Mouse (Mus musculus): Measurements from ENCODE around the gene Aqp2. TPM values are rescaled to one million over a fixed set of nuclear protein-coding genes. Genes with fewer than 3 reads are reported as not detected.

The Aqp2 gene
- polyA plus RNA-seq, 2 experiments = not detected

DNA sequence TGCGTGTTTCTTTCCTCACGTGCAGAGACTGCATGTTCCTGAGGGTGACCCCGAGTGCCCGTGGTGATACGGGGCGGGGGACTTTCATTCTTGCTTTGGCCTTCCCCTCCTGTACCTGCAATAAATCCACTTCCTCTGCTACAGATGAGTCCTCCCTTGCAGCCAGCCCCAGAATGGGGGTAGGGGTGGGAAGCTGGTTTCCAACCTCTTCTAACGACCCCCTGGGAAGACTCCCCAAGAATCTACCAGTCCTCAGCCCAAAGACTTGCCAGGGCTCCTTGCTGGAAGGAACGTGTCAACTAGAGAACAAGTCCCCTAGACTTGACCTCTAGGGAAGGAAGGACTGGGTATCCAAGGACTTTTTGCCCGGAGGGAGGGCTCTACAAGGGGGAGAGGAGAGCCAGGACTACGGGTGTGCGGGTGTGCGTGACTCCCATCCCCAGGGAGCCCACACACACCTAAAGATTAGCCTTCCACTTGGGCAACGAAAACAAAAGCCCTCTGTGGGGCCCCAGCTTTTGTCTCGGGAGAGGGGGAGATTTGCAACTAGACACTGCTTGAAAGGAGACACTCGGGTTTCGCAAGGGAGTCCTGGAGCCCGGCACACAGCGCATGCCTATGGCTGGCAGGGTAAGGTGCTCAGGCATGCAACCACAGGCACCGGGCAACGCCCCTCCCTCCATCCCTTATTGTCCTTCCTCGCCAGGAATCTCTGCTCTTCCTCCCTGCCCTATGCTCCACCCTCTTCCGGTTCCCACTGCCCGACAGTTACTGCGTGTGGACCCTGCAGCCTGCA lies 5.8 kb downstream of the Aqp2 start:
- no peak overlapping the region for H3K9ac ChIP-seq (ENCODE audit: low read depth, low read length, severe bottlenecking)
- peaks cover 85% of the 10 kb centered on the region for H3K27me3 ChIP-seq (ENCODE audit: control insufficient read depth, insufficient read depth, low read length)
- peak; percentile 17 for DNase-seq (ENCODE audit: low spot score)
- peak overlapping the region; percentile 32 for H3K4me3 ChIP-seq (replicated peaks; ENCODE audit: low read length)
- H3K4me1 ChIP-seq (ENCODE audit: control insufficient read depth, insufficient read depth, low read length) = peaks cover 13% of the 10 kb centered on the region; the same call in 1 of the 2 replicates
- no peaks in the 10 kb centered on the region for H3K9me3 ChIP-seq (ENCODE audit: control insufficient read depth, low read length)
- TF ChIP-seq POLR2A (IDR thresholded peaks at IDR 0.05; ENCODE audit: borderline replicate concordance, extremely low read depth, insufficient read depth, insufficient read length) = no peak
- H3K36me3 ChIP-seq (ENCODE audit: control insufficient read depth, insufficient read depth, low read length) = no peaks in the 10 kb centered on the region
- H3K27ac ChIP-seq (replicated peaks; ENCODE audit: low read depth, low read length) = no peak overlapping the region
- no peak for ATAC-seq (ENCODE audit: low FRiP score, low read depth)
- WGBS = 1% methylated on average over 24 of the region's 24 CpGs
- peak overlapping the region; percentile 51 for H3K4me2 ChIP-seq (replicated peaks; ENCODE audit: low read depth, low read length, severe bottlenecking)

DNA sequence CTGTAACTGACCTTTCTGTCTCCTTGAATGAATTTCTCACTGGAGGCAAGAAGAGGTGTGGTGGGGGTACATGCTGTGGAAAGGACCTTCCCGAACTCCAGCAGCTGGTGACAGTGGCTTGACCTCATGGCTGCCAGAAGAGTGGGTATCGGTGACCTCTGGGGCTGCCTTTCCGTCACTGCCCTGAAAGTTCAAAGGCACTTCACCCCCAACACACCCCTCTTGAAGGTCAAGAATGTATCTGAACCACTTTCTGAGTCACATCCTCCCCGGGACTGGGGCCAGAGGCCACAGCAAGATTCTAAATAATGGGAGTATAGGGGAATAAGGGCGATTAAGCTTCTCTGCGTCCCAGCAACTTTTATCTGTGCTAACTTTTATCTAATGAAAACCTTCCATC lies 6.9 kb downstream of the Aqp2 start:
- Histone ChIP-seq H3K4me2 (replicated peaks; ENCODE audit: low read depth, low read length, severe bottlenecking) (no peak overlapping the region), H3K9ac (ENCODE audit: low read depth, low read length, severe bottlenecking) (no peak overlapping the region), H3K4me3 (replicated peaks; ENCODE audit: low read length) (no peak overlapping the region), H3K27ac (replicated peaks; ENCODE audit: low read depth, low read length) (no peak overlapping the region), H3K4me1 (ENCODE audit: control insufficient read depth, insufficient read depth, low read length) (peaks cover 19% of the 10 kb centered on the region; the same call in 1 of the 2 replicates), H3K27me3 (ENCODE audit: control insufficient read depth, insufficient read depth, low read length) (peaks cover 93% of the 10 kb centered on the region), H3K9me3 (ENCODE audit: control insufficient read depth, low read length) (no peaks in the 10 kb centered on the region), H3K36me3 (ENCODE audit: control insufficient read depth, insufficient read depth, low read length) (no peaks in the 10 kb centered on the region)
- ATAC-seq (ENCODE audit: low FRiP score, low read depth) = no peak
- DNase-seq (ENCODE audit: low spot score) = no peak
- TF ChIP-seq POLR2A (IDR thresholded peaks at IDR 0.05; ENCODE audit: borderline replicate concordance, extremely low read depth, insufficient read depth, insufficient read length) = no peak
- 62% methylated on average over 6 of the region's 6 CpGs for WGBS

DNA sequence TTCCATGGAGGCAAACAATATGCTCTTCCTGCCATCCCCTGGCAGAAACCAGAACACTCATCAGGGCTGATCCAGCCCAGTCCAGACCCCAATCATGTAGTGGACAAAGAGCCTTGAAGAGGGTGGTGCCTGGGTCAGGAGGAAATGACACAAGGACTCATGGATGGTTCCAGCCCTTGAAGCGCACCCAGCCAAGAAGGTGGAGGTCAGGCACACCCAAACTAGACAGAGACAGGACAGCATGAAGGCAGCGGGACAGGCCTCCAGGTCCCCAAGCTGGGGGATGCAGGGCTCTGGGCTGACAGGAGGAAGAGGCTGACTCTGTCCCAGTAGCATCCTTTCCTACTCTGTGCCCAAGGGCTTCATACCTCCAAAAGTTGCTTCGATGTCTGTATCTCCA lies 7.7 kb downstream of the Aqp2 start:
- H3K27me3 ChIP-seq (ENCODE audit: control insufficient read depth, insufficient read depth, low read length) = peaks cover 94% of the 10 kb centered on the region
- 92% methylated on average over 3 of the region's 3 CpGs for WGBS
- TF ChIP-seq POLR2A (IDR thresholded peaks at IDR 0.05; ENCODE audit: borderline replicate concordance, extremely low read depth, insufficient read depth, insufficient read length) = no peak
- no peak overlapping the region for H3K9ac ChIP-seq (ENCODE audit: low read depth, low read length, severe bottlenecking)
- H3K4me1 ChIP-seq (ENCODE audit: control insufficient read depth, insufficient read depth, low read length) = peaks cover 19% of the 10 kb centered on the region; the same call in 1 of the 2 replicates
- no peak for ATAC-seq (ENCODE audit: low FRiP score, low read depth)
- H3K4me3 ChIP-seq (replicated peaks; ENCODE audit: low read length) = no peak overlapping the region
- H3K9me3 ChIP-seq (ENCODE audit: control insufficient read depth, low read length) = no peaks in the 10 kb centered on the region
- DNase-seq (ENCODE audit: low spot score) = no peak
- H3K36me3 ChIP-seq (ENCODE audit: control insufficient read depth, insufficient read depth, low read length) = no peaks in the 10 kb centered on the region
- H3K4me2 ChIP-seq (replicated peaks; ENCODE audit: low read depth, low read length, severe bottlenecking) = no peak overlapping the region
- no peak overlapping the region for H3K27ac ChIP-seq (replicated peaks; ENCODE audit: low read depth, low read length)

GRCm38 (mm10) chr15:99589237-99589636 lies 10.4 kb downstream of the Aqp2 start:
- no peak for TF ChIP-seq POLR2A (IDR thresholded peaks at IDR 0.05; ENCODE audit: borderline replicate concordance, extremely low read depth, insufficient read depth, insufficient read length)
- no peaks in the 10 kb centered on the region for H3K36me3 ChIP-seq (ENCODE audit: control insufficient read depth, insufficient read depth, low read length)
- ATAC-seq (ENCODE audit: low FRiP score, low read depth) (no peak), DNase-seq (ENCODE audit: low spot score) (no peak)
- H3K4me3 ChIP-seq (replicated peaks; ENCODE audit: low read length) = no peak overlapping the region
- no peak overlapping the region for H3K27ac ChIP-seq (replicated peaks; ENCODE audit: low read depth, low read length)
- peaks cover 92% of the 10 kb centered on the region for H3K27me3 ChIP-seq (ENCODE audit: control insufficient read depth, insufficient read depth, low read length)
- peaks cover 11% of the 10 kb centered on the region; the same call in 1 of the 2 replicates for H3K4me1 ChIP-seq (ENCODE audit: control insufficient read depth, insufficient read depth, low read length)
- 5% methylated on average over 9 of the region's 9 CpGs for WGBS
- H3K4me2 ChIP-seq (replicated peaks; ENCODE audit: low read depth, low read length, severe bottlenecking) = no peak overlapping the region
- no peak overlapping the region for H3K9ac ChIP-seq (ENCODE audit: low read depth, low read length, severe bottlenecking)
- H3K9me3 ChIP-seq (ENCODE audit: control insufficient read depth, low read length) = no peaks in the 10 kb centered on the region

DNA sequence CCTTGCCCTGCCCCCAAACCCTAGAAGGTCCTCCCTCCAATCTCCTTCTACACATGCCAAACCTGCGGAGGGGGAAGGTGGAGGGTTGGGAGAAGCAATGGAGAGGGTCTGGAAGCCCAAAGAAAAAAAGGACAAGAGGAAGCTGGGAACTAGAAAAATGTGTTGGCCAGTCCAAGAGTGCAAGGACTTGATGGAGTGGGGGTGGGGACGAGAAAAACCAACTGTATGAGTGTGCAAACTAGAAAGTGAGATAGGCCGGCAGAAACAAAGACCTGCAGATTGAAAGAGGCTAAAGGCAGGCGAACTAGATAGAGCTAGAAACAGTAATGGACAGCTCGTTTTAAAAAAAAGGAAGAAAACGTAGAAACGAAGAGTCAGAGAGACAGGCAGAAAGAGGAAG lies 10.8 kb downstream of the Aqp2 start:
- H3K4me2 ChIP-seq (replicated peaks; ENCODE audit: low read depth, low read length, severe bottlenecking) = no peak overlapping the region
- no peak for TF ChIP-seq POLR2A (IDR thresholded peaks at IDR 0.05; ENCODE audit: borderline replicate concordance, extremely low read depth, insufficient read depth, insufficient read length)
- H3K4me1 ChIP-seq (ENCODE audit: control insufficient read depth, insufficient read depth, low read length) = peaks cover 6% of the 10 kb centered on the region; the same call in 1 of the 2 replicates
- H3K9ac ChIP-seq (ENCODE audit: low read depth, low read length, severe bottlenecking) = no peak overlapping the region
- DNase-seq (ENCODE audit: low spot score) (no peak), ATAC-seq (ENCODE audit: low FRiP score, low read depth) (no peak)
- no peak overlapping the region for H3K27ac ChIP-seq (replicated peaks; ENCODE audit: low read depth, low read length)
- peak overlapping the region; percentile 39; the same call in 1 of the 2 replicates for H3K4me3 ChIP-seq (replicated peaks; ENCODE audit: low read length)
- H3K27me3 ChIP-seq (ENCODE audit: control insufficient read depth, insufficient read depth, low read length) = peaks cover 92% of the 10 kb centered on the region
- no peaks in the 10 kb centered on the region for H3K9me3 ChIP-seq (ENCODE audit: control insufficient read depth, low read length)
- H3K36me3 ChIP-seq (ENCODE audit: control insufficient read depth, insufficient read depth, low read length) = no peaks in the 10 kb centered on the region
- WGBS = 23% methylated on average over 7 of the region's 7 CpGs

All from limb, embryonic 14.5 days (tissue).